Mouse (Mus musculus): ENCODE measurements around the gene Ggn. TPM values are rescaled to one million over a fixed set of nuclear protein-coding genes. Genes with fewer than 3 reads are reported as not detected.
"Not testable (repeated sequence)": the region's sequence is repeated elsewhere in the genome, so short reads cannot be mapped to it uniquely, and the experiment has no call there.

Gene Ggn
- total RNA-seq, 2 experiments from 2014 or later = 0.92 to 1.2 TPM

- intact Hi-C loops (cut with DNase I) = loop anchor here (5.0 kb wide), 1 partner anchor 56 kb away; the partner anchor contains the start of gene Yif1b
- no peak for DNase-seq (ENCODE audit: low spot score in 2 of 2)
These were observed 10.8 kb downstream of the Ggn start for GRCm38 (mm10) chr7:29180854-29181236.

DNA sequence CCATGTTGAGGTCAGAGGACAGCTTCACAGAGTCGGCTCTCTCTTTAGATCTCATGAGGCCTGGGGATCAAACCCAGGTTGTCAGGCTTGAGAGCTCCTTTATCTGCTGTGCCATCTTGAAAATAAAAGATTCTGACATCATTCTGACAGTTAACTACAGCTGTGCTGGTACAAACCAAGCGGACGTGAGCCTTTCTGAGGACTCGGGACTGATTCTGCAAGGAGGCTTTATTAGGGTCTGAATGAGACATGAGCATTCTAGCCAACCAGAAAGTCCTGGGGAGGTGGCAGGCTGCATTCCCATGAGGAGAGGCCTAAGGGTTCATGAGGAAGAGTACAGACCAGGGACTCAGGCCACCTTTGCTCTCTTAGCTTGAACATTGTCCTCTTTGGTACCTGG, 11.3 kb downstream of the Ggn start:
- intact Hi-C loops (cut with DNase I) = loop anchor here (5.0 kb wide), 1 partner anchor 56 kb away; the partner anchor contains the start of gene Yif1b
- DNase-seq (ENCODE audit: low spot score in 2 of 2) = not testable (repeated sequence)

GRCm38 (mm10) chr7:29194230-29194629, 24.2 kb downstream of the Ggn start:
- DNase-seq (ENCODE audit: low spot score in 2 of 2); intact Hi-C loops (cut with DNase I): not testable (repeated sequence)

- DNase-seq (ENCODE audit: low spot score in 2 of 2) = no peak
- intact Hi-C loops (cut with DNase I) = loop anchor here (10.0 kb wide), 1 partner anchor 512 kb away; no protein-coding TSS in a partner anchor
These were observed 32.6 kb downstream of the Ggn start for GRCm38 (mm10) chr7:29202577-29202976.

- intact Hi-C loops (cut with DNase I); DNase-seq (ENCODE audit: low spot score in 2 of 2): not testable (repeated sequence)
These were observed 41.0 kb downstream of the Ggn start for GRCm38 (mm10) chr7:29211013-29211412.

- DNase-seq (ENCODE audit: low spot score in 2 of 2) = peak; percentile 55 to 63
- intact Hi-C loops (cut with DNase I) = no loop called here
These were observed 41.6 kb downstream of the Ggn start for GRCm38 (mm10) chr7:29211415-29212198.

DNA sequence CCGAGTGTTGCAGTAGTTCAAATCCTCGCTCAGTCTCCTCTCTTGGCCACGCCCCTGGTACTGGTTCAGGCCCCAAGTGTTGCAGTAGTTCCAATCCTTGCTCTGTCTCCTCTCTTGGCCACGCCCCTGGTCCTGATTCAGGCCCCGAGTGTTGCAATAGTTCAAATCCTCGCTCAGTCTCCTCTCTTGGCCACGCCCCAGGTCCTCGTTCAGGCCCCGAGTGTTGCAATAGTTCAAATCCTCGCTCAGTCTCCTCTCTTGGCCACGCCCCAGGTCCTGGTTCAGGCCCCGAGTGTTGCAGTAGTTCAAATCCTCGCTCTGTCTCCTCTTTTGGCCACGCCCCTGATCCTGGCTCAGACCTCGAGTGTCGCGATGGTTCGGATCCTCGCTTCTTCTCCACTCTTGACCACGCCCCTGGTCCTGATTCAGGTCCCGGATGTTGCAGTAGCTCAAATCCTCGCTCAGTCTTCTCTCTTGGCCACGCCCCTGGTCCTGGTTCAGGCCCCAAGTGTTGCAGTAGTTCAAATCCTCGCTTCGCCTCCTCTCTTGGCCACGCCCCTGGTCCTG, 42.3 kb downstream of the Ggn start:
- intact Hi-C loops (cut with DNase I) = no loop called here
- DNase-seq (ENCODE audit: low spot score in 2 of 2) = no peak

DNA sequence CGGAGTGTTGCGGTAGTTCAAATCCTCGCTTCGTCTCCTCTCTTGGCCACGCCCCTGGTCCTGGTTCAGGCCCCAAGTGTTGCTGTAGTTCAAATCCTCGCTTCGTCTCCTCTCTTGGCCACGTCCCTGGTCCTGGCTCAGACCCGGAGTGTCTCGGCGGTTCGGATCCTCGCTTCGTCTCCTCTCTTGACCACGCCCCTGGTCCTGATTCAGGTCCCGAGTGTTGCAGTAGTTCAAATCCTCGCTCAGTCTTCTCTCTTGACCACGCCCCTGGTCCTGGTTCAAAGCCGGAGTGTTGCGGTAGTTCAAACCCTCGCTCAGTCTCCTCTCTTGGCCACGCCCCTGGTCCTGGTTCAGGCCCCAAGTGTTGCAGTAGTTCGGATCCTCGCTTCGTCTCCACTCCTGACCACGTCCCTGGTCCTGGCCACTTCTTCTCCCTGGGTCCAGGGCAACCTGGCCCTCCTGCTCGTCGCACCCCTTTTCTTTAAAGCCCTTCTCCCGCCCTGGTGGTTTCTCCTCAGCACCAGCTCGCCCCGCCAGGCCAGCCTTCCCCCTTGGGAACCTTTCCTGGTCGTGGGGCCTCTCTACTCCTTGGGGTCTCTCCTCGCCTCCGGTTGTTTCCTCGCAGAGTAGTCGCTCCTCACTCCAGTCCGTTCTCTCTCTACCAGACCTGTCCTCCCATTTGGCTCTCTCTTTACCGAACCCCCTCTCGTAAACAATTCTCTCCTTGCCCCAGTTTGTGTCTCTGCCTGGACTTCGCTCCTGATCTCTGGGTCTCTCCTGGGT, 43.0 kb downstream of the Ggn start:
- intact Hi-C loops (cut with DNase I); DNase-seq (ENCODE audit: low spot score in 2 of 2): not testable (repeated sequence)

DNA sequence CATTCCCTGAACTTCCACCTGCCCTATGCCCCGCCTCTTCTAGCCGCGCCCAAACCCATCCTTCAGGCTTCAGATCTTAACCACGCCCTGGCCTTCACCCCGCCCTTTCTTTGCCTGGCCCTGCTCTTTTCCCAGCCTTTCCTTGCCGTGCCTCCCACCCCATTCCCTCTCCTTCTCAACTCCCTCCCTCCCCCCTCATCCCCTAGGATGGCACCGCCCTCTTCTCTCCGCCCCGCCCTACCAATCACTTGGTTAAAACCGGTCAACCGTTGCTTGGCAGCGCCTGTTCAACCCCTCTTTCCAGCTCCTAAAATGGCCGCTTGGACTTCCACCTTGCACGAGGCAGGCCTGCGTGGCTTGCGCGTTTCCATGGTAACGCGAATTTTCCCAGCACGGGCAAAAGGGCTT, 43.7 kb downstream of the Ggn start, which contains the start of gene Catsperg1:
Gene Catsperg1, minus strand, starts transcription at position 361 of the 408 bp plus-strand sequence.
- intact Hi-C loops (cut with DNase I) = no loop called here
- DNase-seq (ENCODE audit: low spot score in 2 of 2) = no peak

GRCm38 (mm10) chr7:29214236-29214635, 44.2 kb downstream of the Ggn start:
- no peak for DNase-seq (ENCODE audit: low spot score in 2 of 2)
- intact Hi-C loops (cut with DNase I) = no loop called here

GRCm38 (mm10) chr7:29214846-29215245, 44.8 kb downstream of the Ggn start:
- intact Hi-C loops (cut with DNase I) = no loop called here
- DNase-seq (ENCODE audit: low spot score in 2 of 2) = no peak

Other genes starting within 250 kb of the Ggn start
- gene Actn4, start 207.9 kb upstream of the Ggn start, total RNA-seq (2021) = 100 to 1,000 TPM; 177 to 205 TPM
- gene Eif3k, start 188.3 kb upstream of the Ggn start, total RNA-seq (2021) = 100 to 1,000 TPM; 163 to 174 TPM
- gene Map4k1, start 188.2 kb upstream of the Ggn start, total RNA-seq (2021) = 1 to 10 TPM; 2.0 to 3.7 TPM
- gene Ryr1, start 45.0 kb upstream of the Ggn start, total RNA-seq (2021) = 1 to 10 TPM; 6.1 to 8.2 TPM
- 1 to 10 TPM; 1.8 to 2.2 TPM for gene Rasgrp4, start 35.4 kb upstream of the Ggn start, total RNA-seq (2021)
- gene Fam98c, start 14.0 kb upstream of the Ggn start, total RNA-seq (2021) = 10 to 100 TPM; 32.7 to 37.5 TPM
- 10 to 100 TPM; 45.7 to 48.0 TPM for gene Spred3, start 201 bp downstream of the Ggn start, total RNA-seq (2021)
- 100 to 1,000 TPM; 161 to 165 TPM for gene Psmd8, start 10.5 kb downstream of the Ggn start, total RNA-seq (2021)
- gene Catsperg1, start 43.8 kb downstream of the Ggn start, total RNA-seq (2021) = 1 to 10 TPM; 1.3 to 1.5 TPM
- 1 to 10 TPM; 3.0 to 3.5 TPM for gene Kcnk6, start 62.3 kb downstream of the Ggn start, total RNA-seq (2021)
- gene Yif1b, start 68.1 kb downstream of the Ggn start, total RNA-seq (2021) = 10 to 100 TPM; 48.4 to 50.9 TPM
- not detected for gene 2200002D01Rik, start 78.3 kb downstream of the Ggn start, total RNA-seq (2021)
- 10 to 100 TPM; 11.5 to 19.4 TPM for gene Spint2, start 111.7 kb downstream of the Ggn start, total RNA-seq (2021)
- 1 to 10 TPM; 6.6 to 8.0 TPM for gene Ppp1r14a, start 119.1 kb downstream of the Ggn start, total RNA-seq (2021)
- gene Dpf1, start 133.7 kb downstream of the Ggn start, total RNA-seq (2021) = 100 to 1,000 TPM in 1 of 2 experiments, 10 to 100 TPM in 1; 97.6 to 105 TPM

Data from left cerebral cortex, postnatal 14 days (tissue).